In genomic region chr19:4084984-4085383, GRCm38 (mm10) we compare ENCODE assay signal across 17 mouse cellular contexts. TPM values are rescaled to one million over a fixed set of nuclear protein-coding genes. Genes with fewer than 3 reads are reported as not detected.
DNase-seq lines count a peak whose midpoint lies in the region; ATAC-seq and TF ChIP-seq lines count a peak whose summit lies in the region.
"Had no signal": no experiment of that assay in that cellular context is flagged by ENCODE, and none has a peak within 500 bp of the region (broad histone marks: within the 10 kb centered on the region; RNA-seq: fewer than 3 reads in every experiment).

No protein-coding gene starts in this region.

- DNase-seq in heart, postnatal 0 days (ENCODE audit: low spot score), result no peak
- DNase-seq in lung, adult 2 months, result no peak
- no peak for DNase-seq in lung, postnatal 36 days
- no peak for DNase-seq in B cell, adult 2 months
- no peak for DNase-seq in urinary bladder, postnatal 25 days (ENCODE audit: low spot score)
- DNase-seq: gastrocnemius, postnatal 36 days had no signal

- H3K27me3 ChIP-seq in heart, postnatal 0 days (ENCODE audit: control insufficient read depth, insufficient read depth, low read length), result no peaks in the 10 kb centered on the region
- peaks cover 59% of the 10 kb centered on the region for H3K27me3 ChIP-seq in heart, embryonic 12.5 days (replicated peaks)
- H3K27me3 ChIP-seq in liver, embryonic 16.5 days (ENCODE audit: control insufficient read depth, insufficient read depth, low read depth, low read length), result peaks cover 5% of the 10 kb centered on the region; the same call in 1 of the 2 replicates
- H3K27me3 ChIP-seq: forebrain, embryonic 15.5 days had no signal

- H3K4me2 ChIP-seq in heart, postnatal 0 days (ENCODE audit: low read depth, low read length), result no peak overlapping the region
- no peak overlapping the region for H3K4me2 ChIP-seq in heart, embryonic 12.5 days
- H3K4me2 ChIP-seq in liver, embryonic 16.5 days (ENCODE audit: low read depth, low read length), result no peak overlapping the region
- H3K4me2 ChIP-seq: embryonic facial prominence, embryonic 15.5 days; forebrain, embryonic 15.5 days; midbrain, embryonic 13.5 days had no signal

- no peak overlapping the region for H3K27ac ChIP-seq in heart, postnatal 0 days (ENCODE audit: low read depth)
- H3K27ac ChIP-seq in heart, embryonic 12.5 days (ENCODE audit: poor library complexity, severe bottlenecking), result no peak overlapping the region
- H3K27ac ChIP-seq in bone marrow, adult 2 months (ENCODE audit: control insufficient read depth, insufficient read depth, low read depth, low read length, poor library complexity), result no peak overlapping the region
- H3K27ac ChIP-seq in liver, embryonic 16.5 days (ENCODE audit: low read length), result no peak overlapping the region
- H3K27ac ChIP-seq: embryonic facial prominence, embryonic 15.5 days; forebrain, embryonic 15.5 days; limb, embryonic 10.5 days; midbrain, embryonic 13.5 days had no signal

- no peak for TF ChIP-seq EP300 in heart, postnatal 0 days (IDR thresholded peaks at IDR 0.05; ENCODE audit: low read depth)

- no peaks in the 10 kb centered on the region for H3K36me3 ChIP-seq in heart, postnatal 0 days (replicated peaks; ENCODE audit: control insufficient read depth, insufficient read depth, low read length)
- no peaks in the 10 kb centered on the region for H3K36me3 ChIP-seq in heart, embryonic 12.5 days
- H3K36me3 ChIP-seq in liver, embryonic 16.5 days (ENCODE audit: control insufficient read depth, insufficient read depth), result no peaks in the 10 kb centered on the region
- H3K36me3 ChIP-seq: embryonic facial prominence, embryonic 15.5 days; forebrain, embryonic 15.5 days; limb, embryonic 10.5 days; midbrain, embryonic 13.5 days had no signal

- peak; percentile 44 for TF ChIP-seq CTCF in heart, postnatal 0 days (IDR thresholded peaks at IDR 0.05; ENCODE audit: low read depth)
- TF ChIP-seq CTCF in lung, adult 2 months (IDR thresholded peaks at IDR 0.05; ENCODE audit: insufficient read depth, low read length), result 0 out of 2 replicates have a peak, but pooled peaks have one; percentile 20
- peak; percentile 20; the same call in 1 of the 2 replicates for TF ChIP-seq CTCF in bone marrow, adult 2 months (IDR thresholded peaks at IDR 0.05; ENCODE audit: control insufficient read depth, insufficient read depth, low read length)

- H3K9ac ChIP-seq in heart, postnatal 0 days (replicated peaks; ENCODE audit: low read depth, low read length), result no peak overlapping the region
- no peak overlapping the region for H3K9ac ChIP-seq in heart, embryonic 12.5 days
- H3K9ac ChIP-seq in liver, embryonic 16.5 days (ENCODE audit: low read depth, low read length), result no peak overlapping the region
- H3K9ac ChIP-seq: embryonic facial prominence, embryonic 15.5 days; forebrain, embryonic 15.5 days; midbrain, embryonic 13.5 days had no signal

- no peaks in the 10 kb centered on the region for H3K9me3 ChIP-seq in heart, postnatal 0 days (replicated peaks; ENCODE audit: control insufficient read depth, low read length)
- no peaks in the 10 kb centered on the region for H3K9me3 ChIP-seq in heart, embryonic 12.5 days (replicated peaks)
- no peaks in the 10 kb centered on the region for H3K9me3 ChIP-seq in liver, embryonic 16.5 days (replicated peaks; ENCODE audit: control insufficient read depth, low read length)
- H3K9me3 ChIP-seq: embryonic facial prominence, embryonic 15.5 days; forebrain, embryonic 15.5 days; limb, embryonic 10.5 days; midbrain, embryonic 13.5 days had no signal

- no peak for ATAC-seq in heart, postnatal 0 days (ENCODE audit: insufficient read depth, low read depth)
- no peak for ATAC-seq in heart, embryonic 12.5 days (ENCODE audit: insufficient number of reproducible peaks, low FRiP score)
- ATAC-seq in liver, embryonic 16.5 days (ENCODE audit: low read depth), result peak; percentile 46
- ATAC-seq: forebrain, embryonic 15.5 days; midbrain, embryonic 13.5 days had no signal

- H3K4me1 ChIP-seq in heart, postnatal 0 days (ENCODE audit: control insufficient read depth, insufficient read depth), result no peaks in the 10 kb centered on the region
- H3K4me1 ChIP-seq in heart, embryonic 12.5 days (replicated peaks), result no peaks in the 10 kb centered on the region
- H3K4me1 ChIP-seq in lung, adult 2 months (ENCODE audit: control insufficient read depth, insufficient read depth, low read length), result no peaks in the 10 kb centered on the region
- no peaks in the 10 kb centered on the region; the same call in 1 of the 2 replicates for H3K4me1 ChIP-seq in bone marrow, adult 2 months (ENCODE audit: control insufficient read depth, insufficient read depth, low read length)
- H3K4me1 ChIP-seq in liver, embryonic 16.5 days (ENCODE audit: control insufficient read depth, low read depth, low read length), result peaks cover 14% of the 10 kb centered on the region
- H3K4me1 ChIP-seq: embryonic facial prominence, embryonic 15.5 days; forebrain, embryonic 15.5 days; midbrain, embryonic 13.5 days had no signal

- no peak for TF ChIP-seq POLR2A in lung, adult 2 months (IDR thresholded peaks at IDR 0.05; ENCODE audit: borderline replicate concordance, extremely low read depth, low read depth, low read length)
- no peak for TF ChIP-seq POLR2A in bone marrow, adult 2 months (IDR thresholded peaks at IDR 0.05; ENCODE audit: borderline replicate concordance, control insufficient read depth, low read depth, low read length)

- 100% methylated on average over 1 of the region's 1 CpGs for WGBS in heart, postnatal 0 days
- WGBS in heart, embryonic 12.5 days, result 100% methylated on average over 1 of the region's 1 CpGs
- 88% methylated on average over 1 of the region's 1 CpGs for WGBS in lung, adult 2 months
- WGBS in bone marrow, adult 2 months, result 91% methylated on average over 1 of the region's 1 CpGs
- 65% methylated on average over 1 of the region's 1 CpGs for WGBS in liver, embryonic 16.5 days (ENCODE audit: insufficient replicate concordance)

- H3K4me3 ChIP-seq in heart, postnatal 0 days (ENCODE audit: low read depth, low read length), result no peak overlapping the region
- H3K4me3 ChIP-seq in heart, embryonic 12.5 days, result no peak overlapping the region
- H3K4me3 ChIP-seq in lung, adult 2 months (replicated peaks; ENCODE audit: extremely low read depth, low read depth, low read length), result no peak overlapping the region
- no peak overlapping the region for H3K4me3 ChIP-seq in bone marrow, adult 2 months (replicated peaks; ENCODE audit: control insufficient read depth, low read depth, low read length)
- no peak overlapping the region for H3K4me3 ChIP-seq in liver, embryonic 16.5 days (ENCODE audit: low read depth, low read length)
- H3K4me3 ChIP-seq: embryonic facial prominence, embryonic 15.5 days; forebrain, embryonic 15.5 days; limb, embryonic 10.5 days; midbrain, embryonic 13.5 days had no signal

RNA-seq across cellular contexts. Expression of gene Cabp2, which starts 3.6 kb away (rescaled TPM):
- not detected in 2 replicates for total RNA-seq in heart, postnatal 0 days (2014; rRNA removed; ENCODE audit: low replicate concordance)
- polyA plus RNA-seq in heart, postnatal 0 days (2015; fragmentation: Nextera tagmentation; extraction: Ambion mirVana), result not detected in 2 replicates
- not detected in 2 replicates for polyA plus RNA-seq in heart, embryonic 12.5 days (2016; fragmentation: Nextera tagmentation; extraction: Ambion mirVana)
- polyA plus RNA-seq in lung, adult 2 months (2012; rRNA removed), result 0.86 and 0.91 TPM in 2 replicates
- polyA plus RNA-seq in bone marrow, adult 2 months (2011; ENCODE audit: insufficient read depth, insufficient read length, low replicate concordance, missing spikeins), result not detected in 2 replicates
- polyA plus RNA-seq in liver, embryonic 16.5 days (2015; fragmentation: Nextera tagmentation; extraction: Ambion mirVana), result 0.25 and 0.32 TPM in 2 replicates
- total RNA-seq: common myeloid progenitor, adult 5-6 weeks; gastrocnemius, postnatal 36 days; layer of hippocampus, postnatal 10 days had no signal
- polyA plus RNA-seq: embryonic facial prominence, embryonic 15.5 days; forebrain, embryonic 15.5 days; heart, embryonic 16.5 days; limb, embryonic 10.5 days; midbrain, embryonic 13.5 days; neural tube, embryonic 11.5 days had no signal

RNA-seq across cellular contexts. Expression of gene Cdk2ap2, which starts 12.0 kb away (rescaled TPM):
- 63.2 and 67.3 TPM in 2 replicates for total RNA-seq in heart, postnatal 0 days (2014; rRNA removed; ENCODE audit: low replicate concordance)
- 46.8 and 59.6 TPM in 2 replicates for polyA plus RNA-seq in heart, postnatal 0 days (2015; fragmentation: Nextera tagmentation; extraction: Ambion mirVana)
- polyA plus RNA-seq in heart, embryonic 12.5 days (2016; fragmentation: Nextera tagmentation; extraction: Ambion mirVana), result 54.4 and 57.6 TPM in 2 replicates
- 200 and 245 TPM in 2 replicates for polyA plus RNA-seq in lung, adult 2 months (2012; rRNA removed)
- polyA plus RNA-seq in bone marrow, adult 2 months (2011; ENCODE audit: insufficient read depth, insufficient read length, low replicate concordance, missing spikeins), result 93.3 and 143 TPM in 2 replicates
- polyA plus RNA-seq in liver, embryonic 16.5 days (2015; fragmentation: Nextera tagmentation; extraction: Ambion mirVana), result 112 and 117 TPM in 2 replicates

RNA-seq across cellular contexts. Expression of gene Pitpnm1, which starts 14.8 kb away (rescaled TPM):
- total RNA-seq in heart, postnatal 0 days (2014; rRNA removed; ENCODE audit: low replicate concordance), result 26.2 and 47.3 TPM in 2 replicates
- polyA plus RNA-seq in heart, postnatal 0 days (2015; fragmentation: Nextera tagmentation; extraction: Ambion mirVana), result 17.9 and 21.9 TPM in 2 replicates
- polyA plus RNA-seq in heart, embryonic 12.5 days (2016; fragmentation: Nextera tagmentation; extraction: Ambion mirVana), result 23.3 and 23.5 TPM in 2 replicates
- 152 and 163 TPM in 2 replicates for polyA plus RNA-seq in lung, adult 2 months (2012; rRNA removed)
- 72.3 and 159 TPM in 2 replicates for polyA plus RNA-seq in bone marrow, adult 2 months (2011; ENCODE audit: insufficient read depth, insufficient read length, low replicate concordance, missing spikeins)
- polyA plus RNA-seq in liver, embryonic 16.5 days (2015; fragmentation: Nextera tagmentation; extraction: Ambion mirVana), result 6.6 and 7.3 TPM in 2 replicates

RNA-seq across cellular contexts. Expression of gene Gstp3, which starts 25.6 kb away (rescaled TPM):
- total RNA-seq in heart, postnatal 0 days (2014; rRNA removed; ENCODE audit: low replicate concordance), result not detected in 2 replicates
- polyA plus RNA-seq in heart, postnatal 0 days (2015; fragmentation: Nextera tagmentation; extraction: Ambion mirVana), result not detected in 2 replicates
- 0.69 TPM in 1 of 2 replicates, not detected in the other for polyA plus RNA-seq in heart, embryonic 12.5 days (2016; fragmentation: Nextera tagmentation; extraction: Ambion mirVana)
- polyA plus RNA-seq in lung, adult 2 months (2012; rRNA removed), result 14.4 and 15.9 TPM in 2 replicates
- 13.5 and 18.0 TPM in 2 replicates for polyA plus RNA-seq in bone marrow, adult 2 months (2011; ENCODE audit: insufficient read depth, insufficient read length, low replicate concordance, missing spikeins)
- 95.4 and 105 TPM in 2 replicates for polyA plus RNA-seq in liver, embryonic 16.5 days (2015; fragmentation: Nextera tagmentation; extraction: Ambion mirVana)
- total RNA-seq: gastrocnemius, postnatal 36 days; layer of hippocampus, postnatal 10 days had no signal
- polyA plus RNA-seq: forebrain, embryonic 15.5 days; limb, embryonic 10.5 days; midbrain, embryonic 13.5 days; neural tube, embryonic 11.5 days had no signal

RNA-seq across cellular contexts. Expression of gene Gstp2, which starts 39.2 kb away (rescaled TPM):
- 4.5 and 9.7 TPM in 2 replicates for total RNA-seq in heart, postnatal 0 days (2014; rRNA removed; ENCODE audit: low replicate concordance)
- 17.0 and 22.7 TPM in 2 replicates for polyA plus RNA-seq in heart, postnatal 0 days (2015; fragmentation: Nextera tagmentation; extraction: Ambion mirVana)
- polyA plus RNA-seq in heart, embryonic 12.5 days (2016; fragmentation: Nextera tagmentation; extraction: Ambion mirVana), result 3.6 and 7.1 TPM in 2 replicates
- 47.4 and 87.8 TPM in 2 replicates for polyA plus RNA-seq in lung, adult 2 months (2012; rRNA removed)
- 21.6 TPM in 1 of 2 replicates, not detected in the other for polyA plus RNA-seq in bone marrow, adult 2 months (2011; ENCODE audit: insufficient read depth, insufficient read length, low replicate concordance, missing spikeins)
- 6.1 and 17.4 TPM in 2 replicates for polyA plus RNA-seq in liver, embryonic 16.5 days (2015; fragmentation: Nextera tagmentation; extraction: Ambion mirVana)
